ENCODE assay signal across 11 mouse cellular contexts in the genomic region with DNA sequence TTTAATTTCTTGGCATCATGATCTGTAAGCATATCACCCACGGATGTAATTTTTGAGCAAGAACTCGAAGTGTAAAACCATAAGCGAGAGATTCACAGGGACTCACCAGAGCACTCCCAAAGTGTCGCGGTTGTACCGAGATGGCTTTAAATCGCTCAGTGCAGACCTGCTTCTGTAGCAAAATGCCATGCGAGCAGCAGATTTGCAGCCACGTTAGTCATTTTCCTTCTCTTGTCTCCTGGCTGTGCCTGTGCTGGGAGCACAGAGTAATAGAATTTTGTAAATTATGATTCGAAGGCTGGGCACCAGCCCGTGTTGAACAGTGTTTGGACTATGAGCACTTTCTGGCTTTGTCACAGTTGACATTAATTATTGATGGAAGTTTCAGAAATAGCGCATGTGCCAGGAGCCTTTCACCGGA.
DNase-seq lines count a peak whose midpoint lies in the region; ATAC-seq lines count a peak whose summit lies in the region.
"Had no signal": no experiment of that assay in that cellular context is flagged by ENCODE, and none has a peak within 500 bp of the region (broad histone marks: within the 10 kb centered on the region; RNA-seq: fewer than 3 reads in every experiment).

No protein-coding gene starts in this region.

- 63% methylated on average over 13 of the region's 13 CpGs for WGBS in midbrain, embryonic 14.5 days
- 75% methylated on average over 13 of the region's 13 CpGs for WGBS in midbrain, embryonic 11.5 days

- intact Hi-C loops in left cerebral cortex, postnatal 10 days (cut with DNase I), result no loop called here

- H3K4me1 ChIP-seq in midbrain, embryonic 14.5 days (ENCODE audit: control insufficient read depth, insufficient read depth, low read length), result no peaks in the 10 kb centered on the region
- 0 out of 2 replicates have a peak, but pooled peaks cover 2% of the 10 kb centered on the region for H3K4me1 ChIP-seq in midbrain, embryonic 11.5 days (ENCODE audit: control insufficient read depth, insufficient read depth, low read length)

- H3K4me3 ChIP-seq in midbrain, embryonic 14.5 days (replicated peaks; ENCODE audit: low read depth, low read length), result no peak overlapping the region
- no peak overlapping the region for H3K4me3 ChIP-seq in midbrain, embryonic 11.5 days (ENCODE audit: low read depth, low read length)

- DNase-seq in embryo, embryonic 10 days (ENCODE audit: low spot score), result peak; percentile 8
- DNase-seq in embryo, embryonic 9.5 days (ENCODE audit: extremely low spot score), result no peak
- peak; percentile 50 for DNase-seq in midbrain, embryonic 14.5 days
- no peak for DNase-seq in midbrain, embryonic 11.5 days (ENCODE audit: low spot score, missing footprints)
- peak; percentile 21 to 49 for DNase-seq in left cerebral cortex, postnatal 10 days (ENCODE audit: extremely low spot score in 1 of 2, low spot score in 2 of 2)
- peak; percentile 54 to 76 for DNase-seq in right cerebral cortex, postnatal 36 days (ENCODE audit: low spot score in 2 of 2)
- DNase-seq in adipocyte (ENCODE audit: low spot score), result no peak
- no peak for DNase-seq in heart, adult 8-10 months (ENCODE audit: low spot score)
- DNase-seq: embryo, embryonic 11 days; gastrocnemius, postnatal 10 days had no signal

- ATAC-seq in midbrain, embryonic 14.5 days (ENCODE audit: low FRiP score, low TSS enrichment), result no peak
- no peak for ATAC-seq in midbrain, embryonic 11.5 days (ENCODE audit: low FRiP score)
- ATAC-seq: lung, postnatal 0 days had no signal

- H3K36me3 ChIP-seq in midbrain, embryonic 14.5 days (ENCODE audit: control insufficient read depth, insufficient read depth, low read length), result no peaks in the 10 kb centered on the region
- H3K36me3 ChIP-seq in midbrain, embryonic 11.5 days (ENCODE audit: control insufficient read depth, insufficient read depth, low read length), result no peaks in the 10 kb centered on the region

- 0 out of 2 replicates have a peak overlapping the region, but pooled peaks have one; percentile 16 for H3K9ac ChIP-seq in midbrain, embryonic 14.5 days (replicated peaks; ENCODE audit: low read length)
- no peak overlapping the region for H3K9ac ChIP-seq in midbrain, embryonic 11.5 days (ENCODE audit: low read length)

- peak overlapping the region; percentile 28 for H3K4me2 ChIP-seq in midbrain, embryonic 14.5 days (ENCODE audit: low read length)
- H3K4me2 ChIP-seq in midbrain, embryonic 11.5 days, result no peak overlapping the region

- no peaks in the 10 kb centered on the region for H3K9me3 ChIP-seq in midbrain, embryonic 14.5 days (ENCODE audit: control insufficient read depth, low read length)
- no peaks in the 10 kb centered on the region for H3K9me3 ChIP-seq in midbrain, embryonic 11.5 days (ENCODE audit: control insufficient read depth, low read length)

- no peak overlapping the region for H3K27ac ChIP-seq in midbrain, embryonic 14.5 days (replicated peaks; ENCODE audit: low read depth, low read length)
- no peak overlapping the region for H3K27ac ChIP-seq in midbrain, embryonic 11.5 days (ENCODE audit: low read depth, low read length)

- no peaks in the 10 kb centered on the region for H3K27me3 ChIP-seq in midbrain, embryonic 14.5 days (ENCODE audit: control insufficient read depth, insufficient read depth, low read length)
- H3K27me3 ChIP-seq in midbrain, embryonic 11.5 days (ENCODE audit: control insufficient read depth, insufficient read depth, low read length), result no peaks in the 10 kb centered on the region

Comparison
In these comparisons a context has a peak if more than half of its experiments do, and no peak if none do; other contexts are left out.
1. DNase-seq: peak in embryo, embryonic 10 days (single experiment), midbrain, embryonic 14.5 days (single experiment), left cerebral cortex, postnatal 10 days (2 of 2) and right cerebral cortex, postnatal 36 days (2 of 2); none in embryo, embryonic 9.5 days (single experiment), midbrain, embryonic 11.5 days (single experiment), adipocyte (single experiment) and heart, adult 8-10 months (single experiment).